Mouse (Mus musculus): Measurements from ENCODE around the gene Otud7a.
"Not testable (repeated sequence)": the region's sequence is repeated elsewhere in the genome, so short reads cannot be mapped to it uniquely, and the experiment has no call there.

Gene Otud7a

GRCm38 (mm10) chr7:63558918-63559317 lies 114.4 kb downstream of the Otud7a start:
- DNase-seq (ENCODE audit: low read depth, low spot score), result no peak

DNA sequence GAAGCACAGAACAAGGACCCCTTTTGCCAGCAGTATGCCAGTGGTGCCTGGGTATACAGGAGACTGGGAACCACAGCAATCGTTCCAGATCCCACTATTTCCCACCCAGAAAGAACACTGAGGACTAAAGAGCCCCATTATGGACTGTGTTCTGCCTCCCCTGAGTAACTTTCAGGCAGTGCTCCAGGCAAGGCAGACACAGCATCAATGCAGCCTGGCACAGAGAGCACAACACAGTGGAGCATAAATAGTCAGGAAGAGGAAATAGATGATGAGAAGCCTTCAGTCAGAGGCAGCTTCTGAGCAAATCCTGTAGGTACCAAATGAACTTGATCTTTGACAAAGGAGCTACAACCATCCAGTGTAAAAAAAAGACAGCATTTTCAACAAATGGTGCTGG lies 115.1 kb downstream of the Otud7a start:
- no peak for DNase-seq (ENCODE audit: low read depth, low spot score)

GRCm38 (mm10) chr7:63583310-63583709 lies 138.8 kb downstream of the Otud7a start:
- DNase-seq (ENCODE audit: low read depth, low spot score), result no peak

- no peak for DNase-seq (ENCODE audit: low read depth, low spot score)
Measured at GRCm38 (mm10) chr7:63586184-63586870, 141.8 kb downstream of the Otud7a start.

DNA sequence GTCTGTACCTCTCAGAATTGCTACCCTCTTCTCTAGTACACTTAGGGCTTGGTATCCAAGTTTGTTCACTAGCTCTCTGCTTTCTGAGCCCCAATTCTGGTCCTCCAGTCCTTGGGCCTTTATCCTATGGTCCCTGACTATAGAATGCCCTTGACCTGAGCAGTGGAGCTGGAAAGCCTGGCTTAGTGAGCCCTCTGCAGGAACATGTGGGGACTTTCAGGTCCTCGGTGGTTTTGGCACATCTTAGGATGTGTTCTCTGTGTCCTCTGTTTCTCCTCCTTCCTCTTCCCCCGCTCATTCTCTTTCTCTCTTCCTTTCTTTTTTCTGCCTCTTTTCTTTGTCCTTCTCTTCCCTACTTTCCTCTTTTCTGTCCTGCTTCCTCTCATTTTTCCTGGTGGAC lies 145.8 kb downstream of the Otud7a start:
- no peak for DNase-seq (ENCODE audit: low read depth, low spot score)

DNA sequence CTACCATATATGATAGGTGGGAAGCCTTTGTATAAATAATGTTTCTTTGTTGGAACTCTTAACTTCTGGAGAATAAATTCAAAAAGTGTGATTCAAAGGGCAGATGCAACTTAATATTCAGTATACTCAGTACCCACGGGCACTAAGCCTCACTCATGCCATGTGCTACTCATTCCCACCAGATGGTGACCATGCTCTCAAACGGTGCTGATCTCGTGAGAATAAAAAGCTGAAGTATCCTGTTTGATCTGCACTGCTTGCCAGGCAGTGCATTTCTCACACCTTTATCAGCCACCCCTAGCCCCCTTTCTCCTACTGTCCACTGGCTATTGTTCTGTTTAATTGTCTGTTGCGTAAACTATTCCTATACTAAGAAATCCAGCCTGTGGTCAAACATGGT lies 146.8 kb downstream of the Otud7a start:
- no peak for DNase-seq (ENCODE audit: low read depth, low spot score)

GRCm38 (mm10) chr7:63592061-63592460 lies 147.5 kb downstream of the Otud7a start:
- no peak for DNase-seq (ENCODE audit: low read depth, low spot score)

DNA sequence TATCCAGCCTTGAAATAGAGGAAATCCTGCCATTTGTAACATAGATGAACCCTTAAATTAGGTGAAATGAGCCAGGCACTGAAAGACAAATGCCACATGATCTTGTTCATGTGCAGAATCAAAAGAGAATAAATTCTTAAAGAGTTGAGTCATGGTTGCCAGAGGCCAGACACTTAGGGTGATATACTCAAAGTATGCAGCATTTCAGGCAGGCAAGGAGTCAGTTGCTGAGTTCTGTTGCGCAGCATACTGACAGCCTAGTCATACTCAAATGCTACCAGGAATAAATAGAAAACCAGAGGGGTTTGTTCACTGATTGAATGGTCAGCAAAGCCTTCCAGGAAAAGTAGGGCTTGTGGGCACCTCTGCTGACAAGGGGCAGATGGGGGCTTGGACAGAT lies 160.3 kb downstream of the Otud7a start:
- DNase-seq (ENCODE audit: low read depth, low spot score), result no peak

DNA sequence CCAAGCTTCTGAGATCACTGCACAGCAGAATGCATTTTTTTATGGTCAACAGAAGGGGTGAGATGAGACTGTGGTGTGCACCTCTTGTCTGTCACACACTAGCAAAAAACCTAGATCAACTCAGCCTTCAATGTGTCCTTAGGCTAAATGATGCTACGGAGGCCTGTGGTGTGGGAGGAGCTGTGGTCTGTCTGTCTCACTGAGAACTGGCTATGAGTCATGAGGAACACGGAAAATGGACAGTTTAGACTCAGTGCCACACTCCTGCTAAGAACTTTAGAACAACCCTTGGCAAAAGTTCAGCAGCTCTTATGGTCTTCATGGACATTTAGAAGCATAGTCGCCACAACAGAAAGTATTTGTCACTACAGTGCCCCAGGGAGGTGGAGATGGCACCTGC lies 172.5 kb downstream of the Otud7a start:
- DNase-seq (ENCODE audit: low read depth, low spot score), result no peak

GRCm38 (mm10) chr7:63620776-63621340 lies 176.3 kb downstream of the Otud7a start:
- DNase-seq (ENCODE audit: low read depth, low spot score), result no peak

GRCm38 (mm10) chr7:63637651-63638050 lies 193.1 kb downstream of the Otud7a start:
- DNase-seq (ENCODE audit: low read depth, low spot score), result no peak

DNA sequence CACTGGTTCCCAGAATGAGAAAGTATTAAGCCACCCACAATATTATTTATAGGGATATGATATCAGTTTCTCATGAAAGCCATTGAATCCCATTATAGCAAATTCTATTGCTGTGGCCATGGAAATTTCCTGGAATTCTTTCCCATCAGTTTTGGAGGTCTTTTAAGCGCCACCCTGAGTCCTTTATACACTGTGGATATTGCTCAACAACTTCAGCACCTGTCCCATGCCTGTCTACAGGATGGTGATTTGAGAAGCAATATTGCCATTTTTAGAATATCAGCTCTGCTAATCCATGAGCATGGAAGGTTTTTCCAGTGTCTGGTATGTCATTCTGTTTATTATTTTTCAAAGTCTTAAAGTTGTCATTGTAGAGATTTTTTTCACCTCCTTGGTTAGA lies 199.5 kb downstream of the Otud7a start:
- no peak for DNase-seq (ENCODE audit: low read depth, low spot score)

DNA sequence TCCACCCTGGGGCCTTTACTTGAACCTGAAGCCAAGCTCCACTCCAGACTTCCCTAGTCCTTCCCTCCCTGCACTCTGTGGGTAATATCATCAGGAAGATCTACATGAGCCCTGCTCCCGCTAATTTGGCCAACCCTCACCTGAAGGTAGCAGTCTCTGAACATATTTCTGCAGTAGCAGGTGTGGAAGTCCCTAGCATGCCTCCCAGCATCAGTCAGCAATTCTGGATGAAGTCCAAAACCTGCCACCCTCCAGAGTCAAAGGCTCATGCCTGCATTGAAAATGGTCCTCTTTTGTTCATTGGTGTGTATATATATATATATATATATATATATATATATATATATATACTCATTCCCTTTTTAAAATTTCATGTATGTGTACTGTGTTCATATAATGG lies 202.6 kb downstream of the Otud7a start:
- no peak for DNase-seq (ENCODE audit: low read depth, low spot score)

DNA sequence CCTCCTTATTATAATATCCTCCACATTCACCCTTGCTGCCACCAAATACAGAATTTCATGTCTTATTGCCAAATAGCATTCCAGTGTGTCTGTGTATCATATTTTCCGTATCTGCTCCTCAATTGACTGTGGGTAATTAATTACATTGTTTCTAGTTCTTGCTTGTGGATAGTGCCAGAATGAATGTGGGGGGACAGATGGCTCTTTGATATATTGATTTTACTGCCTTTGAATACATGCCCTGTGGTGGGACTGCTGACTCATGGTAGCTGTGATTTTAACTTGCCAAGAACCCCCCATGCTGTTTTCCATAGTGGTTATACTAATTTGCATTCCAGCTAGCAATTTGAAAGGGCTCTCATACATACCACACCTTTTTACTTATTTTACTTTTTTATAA lies 215.7 kb downstream of the Otud7a start:
- DNase-seq (ENCODE audit: low read depth, low spot score), result no peak

DNA sequence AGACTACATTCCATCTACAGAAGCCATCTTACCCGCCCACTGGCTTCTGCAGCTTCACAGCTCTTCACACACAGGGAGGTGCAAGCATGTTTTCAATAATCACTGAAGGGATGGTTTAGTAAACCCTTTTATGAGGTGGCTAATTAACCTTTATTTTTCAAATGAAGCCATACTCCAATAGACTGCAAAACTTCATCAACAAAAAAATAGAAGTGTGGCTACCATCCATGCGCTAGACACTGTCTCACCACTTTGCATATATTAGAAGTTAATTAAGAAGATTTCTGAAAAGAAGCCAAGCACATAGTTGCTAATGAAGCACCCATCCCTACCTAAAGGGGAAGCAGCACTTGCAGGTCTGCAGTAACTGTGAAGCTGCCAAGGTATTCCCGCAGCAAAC lies 218.2 kb downstream of the Otud7a start:
- no peak for DNase-seq (ENCODE audit: low read depth, low spot score)

DNA sequence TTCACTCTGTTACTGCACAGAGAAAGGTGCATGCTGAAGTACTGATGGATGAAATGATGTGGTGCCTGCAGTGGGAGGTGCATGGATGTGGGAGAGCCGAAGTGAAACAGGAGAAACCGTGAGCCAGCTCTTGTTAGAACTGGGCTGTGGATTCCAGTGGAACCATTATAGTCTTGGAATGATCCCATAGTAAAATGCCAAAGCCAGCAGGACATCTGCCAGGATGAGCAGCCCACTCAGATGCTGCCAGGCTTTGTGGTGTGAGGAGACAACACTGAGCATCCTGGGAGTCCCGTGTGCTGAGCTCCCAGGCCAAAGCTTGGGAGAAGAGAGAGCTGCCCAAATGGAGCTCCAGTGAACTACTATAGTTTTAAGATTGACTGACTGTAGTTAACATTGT lies 220.9 kb downstream of the Otud7a start:
- DNase-seq (ENCODE audit: low read depth, low spot score), result no peak

- no peak for DNase-seq (ENCODE audit: low read depth, low spot score)
Measured at GRCm38 (mm10) chr7:63667986-63668741, 223.6 kb downstream of the Otud7a start.

GRCm38 (mm10) chr7:63668951-63669350 lies 224.4 kb downstream of the Otud7a start:
- no peak for DNase-seq (ENCODE audit: low read depth, low spot score)

GRCm38 (mm10) chr7:63670911-63671310 lies 226.4 kb downstream of the Otud7a start:
- not testable (repeated sequence) for DNase-seq (ENCODE audit: low read depth, low spot score)

GRCm38 (mm10) chr7:63671904-63672303 lies 227.4 kb downstream of the Otud7a start:
- peak; percentile 7 for DNase-seq (ENCODE audit: low read depth, low spot score)

DNA sequence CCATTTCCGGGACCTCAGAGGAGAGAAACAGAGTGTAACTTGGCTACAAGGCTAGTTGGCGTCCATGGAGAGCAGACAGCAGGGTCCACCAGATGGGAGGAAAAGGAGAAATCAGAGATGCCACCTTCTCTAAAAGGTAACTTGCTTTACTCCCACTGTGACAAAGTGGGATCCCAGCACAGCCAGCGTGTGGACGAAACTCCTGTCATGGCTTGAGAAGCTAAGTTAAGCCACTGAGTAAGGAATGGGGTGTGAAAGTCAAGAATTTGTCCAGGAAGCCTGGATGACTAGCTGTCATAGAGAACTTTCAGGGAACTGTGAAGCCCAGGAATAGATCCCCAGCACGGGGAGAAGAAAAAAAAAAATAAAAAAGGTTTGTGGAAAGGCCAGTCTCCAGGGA lies 232.1 kb downstream of the Otud7a start:
- no peak for DNase-seq (ENCODE audit: low read depth, low spot score)

- no peak for DNase-seq (ENCODE audit: low read depth, low spot score)
Measured at GRCm38 (mm10) chr7:63677149-63677548, 232.6 kb downstream of the Otud7a start.

DNA sequence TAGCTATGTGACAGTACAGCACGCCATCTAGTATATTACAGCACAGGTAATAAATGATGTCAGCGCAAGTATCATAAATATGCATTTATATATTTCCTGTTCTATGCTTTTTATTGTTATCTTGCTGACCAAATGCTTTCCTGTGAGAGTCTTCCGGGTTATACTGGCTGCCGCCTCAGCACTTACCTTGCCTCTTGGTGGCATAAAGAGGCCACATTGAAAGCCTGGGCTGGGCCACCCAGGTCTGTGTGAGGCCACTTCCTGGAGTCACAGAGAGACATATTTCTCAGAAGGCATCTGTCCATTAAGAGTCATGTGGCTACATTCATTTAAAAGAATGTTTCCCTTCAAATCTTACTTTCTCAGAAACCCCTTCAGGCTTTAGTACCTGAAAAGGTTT lies 242.5 kb downstream of the Otud7a start:
- DNase-seq (ENCODE audit: low read depth, low spot score), result no peak
